Mouse (Mus musculus) heart, adult 9 months (tissue): ENCODE data around the gene Slain2.
"Not testable (repeated sequence)": the region's sequence is repeated elsewhere in the genome, so short reads cannot be mapped to it uniquely, and the experiment has no call there.

Experiments
- DNase-seq, 2 experiments: peaks; one replicate each; pipeline ENCODE4 v3.0.0; 2022; ENCODE audit warnings: low spot score in 2 of 2

The Slain2 gene

GRCm38 (mm10) chr5:73012884-73013610 lies 98.9 kb downstream of the Slain2 start:
- not testable (repeated sequence) for DNase-seq

GRCm38 (mm10) chr5:73013611-73014287 lies 99.6 kb downstream of the Slain2 start:
- not testable (repeated sequence) for DNase-seq

- DNase-seq = no peak
Measured at GRCm38 (mm10) chr5:73014745-73015144, 100.6 kb downstream of the Slain2 start.

GRCm38 (mm10) chr5:73023801-73024200 lies 109.7 kb downstream of the Slain2 start:
- no peak for DNase-seq
